Mouse (Mus musculus) testis, adult 2 months (tissue): ENCODE measurements at regions not wholly inside any gene's neighbourhood (a gene's known extent, or its start where the extent isn't known, plus 50 kb on each side); places are given as distances from the start of the nearest gene placed in this dataset.

ENCODE experiments used
- CTCF ChIP-seq: fragments of 200-500 bp; IDR thresholded peaks from 2 replicates; pipeline ENCODE4 v1.5.1; 2012; ENCODE audit warnings: low read depth, mild to moderate bottlenecking, inconsistent platforms, low read length, moderate library complexity; ENCODE audit not compliant: control insufficient read depth, insufficient read depth, insufficient replicate concordance
- POLR2A ChIP-seq: fragments of 200-500 bp; IDR thresholded peaks from 2 replicates; pipeline ENCODE4 v1.6.1; 2012; ENCODE audit warnings: low read depth, mild to moderate bottlenecking, inconsistent platforms, low read length, moderate library complexity; ENCODE audit not compliant: control insufficient read depth

GRCm38 (mm10) chr15:61582335-61582734, 659.5 kb upstream of the A1bg start:
- TF ChIP-seq POLR2A (no peak), CTCF (no peak)
